Mouse (Mus musculus) layer of hippocampus, postnatal 14 days (tissue): Measurements from ENCODE around the gene Tmprss7. TPM values are rescaled to one million over a fixed set of nuclear protein-coding genes. Genes with fewer than 3 reads are reported as not detected.

Source experiments
- DNase-seq, 2 experiments: peaks; one replicate each; pipeline ENCODE4 v3.0.0; 2021 to 2022; ENCODE audit warnings: low spot score in 2 of 2, mixed read lengths in 1 of 2
- total RNA-seq, 2 experiments: library from RNA; stranded (reverse); gene quantifications; 2 replicates each; pipeline ENCODE4 v1.2.3; 2021

The Tmprss7 gene
- total RNA-seq, 2 experiments from 2014 or later, result 0.91 to 2.4 TPM

DNA sequence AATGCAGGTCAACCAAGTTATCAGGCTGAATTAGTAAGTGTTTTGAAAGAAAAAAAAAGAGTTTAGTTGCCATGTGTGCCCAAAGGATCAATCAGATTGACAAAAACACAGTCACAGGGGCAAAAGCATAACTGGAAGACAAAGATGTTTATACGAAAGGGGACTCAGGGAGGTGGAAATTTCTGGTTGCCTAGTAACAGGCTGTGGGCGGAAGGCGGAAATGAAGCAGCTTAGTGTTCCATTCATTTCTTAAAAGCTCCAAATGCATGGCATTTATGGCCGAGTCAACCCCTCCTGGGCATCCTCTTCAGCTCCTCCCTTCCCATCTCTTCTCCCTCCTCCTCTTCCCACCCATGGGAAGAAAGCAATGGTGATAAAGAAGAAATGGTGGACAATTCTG, 3.3 kb downstream of the Tmprss7 start:
- peak in 1 of 2 experiments; percentile 40 for DNase-seq

DNA sequence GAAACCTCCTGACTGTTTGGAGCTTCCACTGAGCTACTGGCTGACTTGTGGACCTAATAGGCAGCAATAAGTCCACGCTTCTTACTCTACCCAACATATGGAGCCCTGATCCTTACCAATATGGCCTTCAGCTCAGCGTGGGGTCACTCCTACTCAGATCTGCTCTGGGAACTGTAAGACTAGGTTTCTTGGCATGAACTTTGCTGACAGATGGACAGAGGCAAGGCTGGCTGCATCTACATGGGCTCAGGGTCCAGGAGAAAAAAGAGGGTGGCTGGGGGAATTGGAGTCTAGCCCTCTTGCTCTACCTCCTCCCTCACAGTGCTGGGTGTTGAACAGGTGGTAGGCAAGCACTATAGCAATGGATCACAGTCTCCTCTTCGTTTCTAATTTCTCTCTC, 6.6 kb downstream of the Tmprss7 start:
- peak in 1 of 2 experiments; percentile 42 for DNase-seq

DNA sequence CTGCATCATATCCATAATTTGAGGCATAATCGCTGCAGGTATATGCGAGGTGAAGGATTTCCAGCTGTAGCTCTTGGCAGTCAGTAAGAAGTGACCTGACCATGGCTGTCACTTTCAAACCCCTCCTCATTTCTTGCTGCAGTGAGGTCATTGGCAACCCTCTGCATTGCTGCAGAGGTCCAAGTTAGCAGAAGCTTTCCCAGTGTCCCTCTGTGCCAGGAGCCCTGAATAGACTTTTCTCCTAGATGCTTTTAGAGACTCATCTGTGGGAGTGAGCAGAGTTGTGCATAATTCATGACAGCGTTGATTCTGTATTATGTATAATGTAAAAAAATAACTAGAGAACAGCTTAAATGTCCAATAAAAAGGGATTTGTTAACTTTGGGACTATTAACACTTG, 8.2 kb downstream of the Tmprss7 start:
- DNase-seq, result no peak

DNA sequence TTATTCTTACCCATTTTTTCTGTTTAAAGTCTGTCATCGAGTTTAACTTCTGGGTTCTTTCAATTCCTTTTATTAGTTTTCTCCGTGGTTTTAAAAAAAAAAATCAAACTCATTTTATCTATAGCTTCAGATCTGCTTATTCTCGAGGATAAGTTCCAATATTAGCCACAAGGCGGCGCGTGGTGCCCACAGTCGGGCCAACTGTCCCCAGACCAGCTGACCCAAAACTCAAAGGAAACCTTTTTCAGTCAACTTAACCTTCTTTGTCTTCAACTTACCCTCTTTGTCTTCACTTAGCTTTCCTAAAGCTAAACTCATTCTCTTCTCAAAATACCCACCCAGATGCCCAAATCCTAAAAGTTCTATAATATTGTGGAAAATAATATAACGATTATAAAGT, 8.6 kb downstream of the Tmprss7 start:
- peak; percentile 57 to 74 for DNase-seq

DNA sequence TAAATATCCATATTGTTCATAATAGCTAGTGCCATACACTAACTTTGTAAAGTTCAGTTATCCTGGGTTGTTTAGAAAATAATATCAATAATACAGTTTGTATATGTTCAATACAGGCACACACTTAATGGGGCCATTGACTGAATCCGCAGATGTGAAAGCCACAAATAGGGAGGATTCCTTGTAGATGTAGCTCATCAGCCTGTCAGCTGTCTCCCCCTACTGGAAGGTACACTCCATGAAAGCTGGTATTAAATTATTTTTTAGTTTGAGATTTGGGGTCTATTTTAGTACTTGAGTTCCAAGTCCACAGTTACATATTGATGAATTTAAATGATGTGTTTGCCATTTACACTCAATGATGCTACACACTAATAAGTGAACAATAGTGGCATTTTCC, 17.0 kb downstream of the Tmprss7 start:
- DNase-seq, result peak in 1 of 2 experiments; percentile 42

DNA sequence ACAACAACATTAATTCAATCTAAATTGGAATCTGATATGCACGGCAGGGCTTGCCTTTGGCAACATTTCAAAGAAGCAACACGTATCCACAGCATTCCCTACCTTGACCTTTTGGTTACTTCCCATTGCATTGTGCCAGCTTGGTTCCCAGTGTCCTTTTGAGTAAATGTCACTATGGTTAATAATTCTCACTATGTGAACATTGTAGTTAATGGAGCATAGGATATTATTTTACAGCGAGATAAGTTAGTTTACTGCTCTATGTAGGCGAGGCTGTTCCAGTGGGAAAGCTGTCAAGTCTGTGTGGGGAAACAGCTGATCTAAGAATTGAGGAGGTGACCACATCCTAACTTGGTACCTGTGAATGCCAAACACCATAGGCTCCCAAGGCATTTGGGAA, 23.5 kb downstream of the Tmprss7 start:
- DNase-seq, result no peak

DNA sequence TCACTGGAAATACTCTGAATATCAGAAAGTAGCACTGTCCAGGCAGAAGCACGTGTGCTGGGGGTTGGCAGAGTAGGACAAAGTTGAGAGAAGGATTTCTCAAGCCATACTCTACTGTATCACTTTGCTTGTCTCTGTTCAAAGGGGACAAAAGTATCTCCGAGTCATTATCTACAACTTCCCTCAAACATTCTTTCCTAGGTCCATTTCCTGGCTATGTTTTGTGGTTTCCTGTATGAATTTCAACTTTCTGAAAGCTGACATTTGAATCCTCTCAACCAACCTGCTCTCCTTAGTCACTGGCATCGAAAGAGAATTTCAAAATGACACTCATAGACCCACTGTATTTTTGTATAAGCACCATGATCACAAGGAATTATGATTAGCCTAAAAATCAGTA, 25.3 kb downstream of the Tmprss7 start:
- DNase-seq, result no peak

DNA sequence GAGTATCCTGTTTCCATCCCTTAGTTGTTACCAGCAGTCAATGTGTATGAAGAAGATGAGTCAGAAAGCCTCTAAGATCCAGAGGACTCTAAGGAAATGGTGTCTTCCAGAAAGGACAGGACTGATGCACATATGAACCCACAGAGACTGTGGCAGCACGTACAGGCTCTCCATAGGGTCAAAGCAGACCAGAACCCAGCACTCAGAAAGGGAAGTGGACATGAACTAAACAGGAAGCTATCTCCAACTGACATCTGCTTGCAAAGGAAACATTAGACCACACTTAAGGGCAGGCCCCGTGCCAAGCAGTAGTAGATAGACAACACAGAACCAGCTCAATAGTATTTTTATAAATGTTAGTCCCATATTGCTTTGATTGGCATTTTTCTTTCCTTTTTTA, 27.3 kb downstream of the Tmprss7 start:
- no peak for DNase-seq

DNA sequence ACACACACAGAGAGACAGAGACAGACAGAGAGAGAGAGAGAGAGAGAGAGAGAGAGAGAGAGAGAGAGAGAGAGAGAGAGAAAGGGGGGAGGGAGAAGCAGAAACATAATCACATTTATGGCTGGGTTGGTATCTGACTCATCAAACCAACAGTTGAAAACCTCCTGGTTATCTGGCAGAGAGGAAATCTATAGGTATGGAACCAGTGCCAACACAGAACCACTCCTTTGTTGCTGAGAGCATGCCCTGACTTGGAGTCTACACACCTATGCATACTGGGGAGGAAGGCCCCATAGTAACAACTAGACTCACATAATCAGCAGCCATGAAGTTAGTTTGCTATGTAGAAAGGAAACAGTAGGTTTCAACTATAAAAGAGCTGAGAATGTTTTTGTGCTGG, 31.1 kb downstream of the Tmprss7 start:
- DNase-seq, result no peak

DNA sequence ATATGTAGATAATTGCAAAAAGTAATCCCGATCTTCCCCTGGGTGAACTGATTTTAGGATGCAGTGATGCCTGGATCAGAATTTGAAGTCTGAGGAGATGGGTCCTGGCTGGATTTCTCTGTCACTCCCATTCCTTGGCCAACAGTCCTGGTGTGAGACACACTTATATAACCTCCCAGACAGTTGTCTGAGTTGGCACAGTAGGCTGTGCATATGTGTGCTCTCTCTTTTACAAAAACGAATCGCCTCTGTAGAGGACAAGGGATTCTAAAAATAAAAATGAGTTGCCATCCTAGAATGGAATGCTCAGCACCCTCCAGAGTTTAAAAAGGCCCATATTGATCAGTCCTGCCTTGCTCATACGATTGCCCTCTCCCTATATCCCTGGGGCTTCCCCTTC, 33.9 kb downstream of the Tmprss7 start:
- DNase-seq, result no peak

DNA sequence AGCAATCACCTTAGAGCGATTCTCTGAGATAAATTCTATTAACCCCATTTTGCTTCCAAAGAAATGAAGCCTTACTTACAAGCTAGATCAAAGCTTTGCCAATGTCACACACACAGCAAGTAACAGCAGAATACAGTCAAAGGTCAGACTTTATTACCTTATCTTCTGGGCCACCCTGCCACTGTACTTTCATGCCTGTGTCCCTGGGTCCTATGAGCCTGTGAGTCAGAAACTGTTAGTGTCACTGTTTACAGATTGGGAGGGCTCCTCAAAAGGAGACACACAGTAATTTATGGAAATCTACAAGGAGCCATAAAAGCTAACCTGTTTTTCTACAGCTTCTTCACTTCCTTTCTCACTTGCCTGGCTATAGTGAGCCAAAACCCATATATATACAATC, 35.2 kb downstream of the Tmprss7 start:
- DNase-seq, result no peak

DNA sequence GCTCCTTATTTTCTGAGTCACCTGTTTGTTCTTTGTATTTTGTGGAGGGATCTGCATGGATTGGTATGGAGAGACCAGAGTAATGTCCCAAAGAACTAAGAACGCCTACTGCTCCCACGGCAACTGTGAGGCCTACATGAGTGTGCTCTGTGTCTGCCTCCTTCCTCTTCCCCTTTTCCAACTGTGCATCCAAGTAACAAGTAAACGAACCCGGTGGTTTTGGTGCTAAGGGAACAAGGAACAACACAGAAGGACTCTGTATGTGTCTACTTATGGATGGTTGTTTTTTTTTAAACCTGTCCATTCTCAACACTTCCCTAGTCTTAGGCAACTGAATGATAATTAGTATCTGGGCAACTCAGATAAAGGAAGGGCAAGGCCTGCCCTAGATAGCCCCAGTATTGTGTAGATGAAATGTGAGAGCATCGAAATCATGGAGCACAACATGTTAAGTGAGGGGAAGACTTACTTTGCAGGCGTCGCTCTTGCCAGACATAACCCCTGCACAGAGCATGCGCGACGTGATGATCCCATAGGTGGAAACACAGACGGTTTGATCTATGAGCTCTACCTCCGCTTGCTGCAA, 35.8 kb downstream of the Tmprss7 start:
- DNase-seq, result no peak

DNA sequence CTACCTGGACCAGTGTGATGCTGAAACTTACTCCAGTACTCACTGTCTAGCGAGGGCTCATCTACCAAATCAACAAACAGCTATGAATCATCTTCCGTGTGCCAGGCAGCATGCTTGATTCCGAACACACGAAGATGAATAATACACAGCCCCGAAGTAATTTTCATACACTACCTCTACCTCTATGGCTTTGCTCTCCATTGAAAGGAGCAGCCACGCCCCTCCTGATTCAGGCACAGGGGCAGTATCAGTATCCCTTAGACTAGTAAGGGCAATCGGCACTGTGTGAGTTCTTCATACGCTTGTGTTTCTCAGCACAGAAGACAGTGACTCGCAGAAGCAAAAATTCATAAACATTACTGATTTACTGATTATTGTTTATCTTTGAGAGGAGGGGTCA, 39.0 kb downstream of the Tmprss7 start:
- DNase-seq, result no peak

DNA sequence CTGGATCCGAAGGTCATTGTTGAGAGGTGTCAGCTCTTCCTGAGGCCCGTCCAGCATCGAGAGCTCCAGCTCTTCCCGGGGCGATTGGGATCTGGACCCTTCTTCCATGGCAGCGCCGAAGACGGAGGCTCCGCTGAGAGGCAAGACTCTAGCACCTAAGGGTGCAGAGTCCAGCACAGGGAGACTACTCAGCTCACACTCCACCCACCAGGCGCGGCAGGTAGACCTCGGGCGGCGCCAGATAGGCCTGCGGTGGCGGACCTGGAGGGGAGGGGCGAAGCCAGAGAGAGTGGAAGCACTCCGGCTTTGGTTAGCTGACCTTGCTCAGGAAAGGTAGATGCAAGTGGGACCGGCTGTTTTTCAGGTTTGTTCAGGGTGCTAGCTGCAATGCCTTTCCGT, 39.5 kb downstream of the Tmprss7 start, which contains the start of gene BC016579:
TSS of gene BC016579 (minus strand) at position 135 of the 399 bp plus-strand sequence.
- DNase-seq, result no peak

DNA sequence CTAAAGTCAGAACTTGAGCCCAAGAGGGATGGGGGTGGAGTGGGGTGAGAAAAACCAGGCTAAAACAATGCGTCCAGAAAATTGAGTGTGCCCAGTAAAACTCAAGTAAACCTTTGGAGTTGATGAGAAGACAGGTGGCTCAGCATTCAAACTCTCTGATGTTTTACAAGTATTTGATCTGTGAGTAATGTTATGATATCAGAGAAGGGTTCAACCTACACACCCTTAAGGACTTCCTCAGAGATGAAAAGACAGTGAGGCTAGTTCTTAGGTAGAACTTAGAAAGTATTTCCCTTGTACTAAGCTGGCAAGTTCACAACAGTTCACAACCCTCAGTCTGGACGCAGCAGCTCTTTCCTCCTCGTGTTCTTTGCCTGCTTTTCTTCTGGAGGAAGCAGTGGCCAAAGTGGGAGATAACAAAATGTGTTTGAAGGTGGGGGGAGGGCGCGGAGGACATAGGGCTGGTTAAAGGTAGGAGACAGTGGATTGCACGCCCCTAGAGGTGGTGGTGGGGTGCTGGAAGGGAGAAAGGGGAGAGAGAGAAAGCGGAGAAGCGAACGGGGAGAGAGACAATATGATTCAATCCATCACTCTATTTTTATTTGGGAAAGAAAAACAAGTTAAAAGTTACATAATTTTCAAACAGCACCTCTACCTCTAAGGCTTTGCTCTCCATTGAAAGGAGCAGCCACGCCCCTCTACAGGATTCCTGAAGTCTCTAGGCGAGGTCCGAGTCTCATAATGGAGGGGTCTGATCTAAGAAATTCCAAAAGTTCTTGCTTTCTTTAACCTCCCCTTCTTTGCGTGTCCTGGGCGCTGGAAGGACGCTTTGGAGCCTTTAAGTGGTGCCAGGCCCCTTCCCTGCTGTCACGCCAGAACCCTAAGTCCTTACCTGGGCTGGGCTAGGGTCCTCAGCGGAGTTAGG, 40.2 kb downstream of the Tmprss7 start:
- no peak for DNase-seq

DNA sequence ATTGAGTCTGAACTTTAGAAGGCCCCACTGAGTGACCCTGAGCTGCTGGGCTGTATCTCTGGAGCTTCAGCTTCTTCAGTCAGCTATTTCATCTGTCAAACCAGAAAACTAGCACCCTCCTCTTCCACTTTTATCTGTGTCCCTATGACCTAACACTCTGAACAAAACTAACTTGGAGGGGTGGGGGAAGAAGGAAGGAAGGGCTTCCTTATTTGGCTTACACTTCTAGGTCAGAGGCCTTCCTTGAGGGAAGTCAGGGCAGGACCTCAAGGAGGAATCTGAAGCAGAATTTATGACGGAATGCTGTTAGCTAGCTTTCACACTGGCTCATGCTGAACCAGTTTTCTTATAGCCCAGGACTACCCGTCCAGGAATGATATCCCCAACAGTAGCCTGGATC, 42.0 kb downstream of the Tmprss7 start:
- no peak for DNase-seq

DNA sequence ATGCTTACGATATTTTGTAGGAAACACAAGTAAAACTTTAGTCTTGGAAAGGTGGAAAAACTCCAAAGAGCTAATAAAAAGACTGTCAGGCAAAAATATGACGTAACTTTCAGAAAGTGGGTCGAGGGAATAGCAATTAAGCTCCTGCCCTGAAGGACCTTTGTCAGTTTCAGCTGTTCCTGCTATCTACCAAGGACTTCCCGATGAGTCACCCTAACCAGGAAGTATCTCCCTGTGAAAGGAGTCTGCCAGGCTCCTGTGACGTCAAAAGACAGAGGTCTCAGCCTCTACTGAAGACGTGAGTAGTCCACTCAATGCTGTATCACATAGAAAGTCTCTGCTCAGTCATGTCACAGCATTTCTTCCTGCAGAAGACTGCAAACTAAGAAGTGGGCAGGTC, 49.1 kb downstream of the Tmprss7 start:
- DNase-seq, result no peak

DNA sequence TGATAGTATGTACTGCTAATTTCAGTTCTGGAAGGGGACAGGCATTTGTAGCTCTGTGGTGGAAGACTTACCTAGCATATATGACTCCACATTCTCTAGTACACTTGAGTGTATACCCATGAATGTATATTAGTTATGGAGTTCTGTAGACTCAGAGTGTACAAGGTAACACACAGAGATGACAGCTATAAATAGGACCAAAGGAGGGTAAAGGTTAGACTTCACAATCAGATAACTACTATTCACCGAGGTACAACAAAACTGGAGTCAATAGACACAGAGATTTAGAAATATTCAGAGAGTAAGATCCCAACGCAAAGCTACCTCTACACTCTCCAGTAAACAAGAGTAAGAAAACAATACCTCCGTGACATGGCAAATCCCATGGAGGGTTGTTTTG, 49.5 kb downstream of the Tmprss7 start:
- no peak for DNase-seq

DNA sequence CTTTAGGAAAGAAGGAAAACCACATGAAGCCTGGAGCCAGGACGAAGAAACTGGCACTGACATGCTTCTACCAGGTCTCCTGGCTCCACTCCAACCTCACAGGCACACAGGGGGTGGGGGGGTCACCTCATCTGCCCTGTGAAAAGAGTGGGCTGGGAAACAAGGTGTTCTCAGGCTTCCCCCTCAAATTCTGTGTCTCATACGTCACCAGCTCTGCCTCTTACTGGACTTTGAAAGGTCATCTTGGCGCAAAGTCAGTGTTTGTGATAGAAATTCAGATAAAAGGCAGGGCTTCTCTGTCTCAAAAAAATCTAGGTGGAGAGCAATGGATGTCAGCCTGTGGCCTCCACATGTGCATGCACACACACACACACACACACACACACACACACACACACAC, 52.2 kb downstream of the Tmprss7 start:
- no peak for DNase-seq

DNA sequence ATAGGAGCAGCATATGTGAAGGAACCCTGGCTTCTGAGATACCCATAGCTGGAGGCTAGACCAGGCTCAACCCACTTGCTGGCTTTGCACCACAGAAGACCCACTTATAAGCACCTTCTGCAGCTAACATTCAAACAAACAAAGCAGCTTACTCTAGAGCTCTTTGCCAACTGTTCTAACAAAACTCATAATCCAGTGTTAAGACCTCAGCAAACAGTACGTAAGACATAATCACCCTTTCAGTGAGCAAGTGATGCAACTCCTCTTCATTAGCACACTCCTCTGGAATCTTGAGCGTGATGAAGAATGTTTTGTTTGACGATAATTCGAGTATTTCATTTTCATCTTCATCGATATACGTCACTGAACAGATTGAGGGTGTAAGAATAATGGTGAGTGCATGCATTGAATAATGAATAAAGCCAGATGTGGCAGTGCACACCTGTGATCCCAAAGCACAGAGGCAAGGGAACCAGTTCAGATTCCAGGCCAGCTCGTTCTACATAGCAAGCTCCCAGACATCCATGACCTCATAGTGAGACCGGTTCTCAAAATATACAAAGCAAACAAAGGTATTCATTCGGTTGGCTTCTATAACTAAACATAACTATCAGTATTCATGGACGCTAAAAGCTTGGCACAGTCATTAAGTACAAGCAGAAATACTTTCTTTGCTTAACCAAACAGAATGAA, 53.2 kb downstream of the Tmprss7 start:
- no peak for DNase-seq

DNA sequence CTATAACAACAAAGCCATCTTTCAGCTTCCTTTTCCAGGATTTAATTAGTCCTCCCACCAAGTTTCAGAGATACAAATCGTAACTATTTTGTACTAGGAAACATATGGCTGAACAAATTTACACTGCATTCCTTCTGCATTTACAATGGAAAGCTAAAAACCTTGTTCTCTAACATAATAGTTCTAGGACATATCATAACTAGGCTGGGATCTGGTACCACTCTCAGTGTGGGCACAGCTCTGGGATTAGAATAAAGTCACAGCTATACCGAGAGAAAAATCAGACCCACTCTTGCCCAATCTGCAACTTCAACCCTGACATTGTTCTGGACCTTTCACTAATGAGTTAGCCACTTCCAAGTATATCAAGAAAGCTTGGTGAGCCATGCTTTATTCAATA, 57.6 kb downstream of the Tmprss7 start:
- DNase-seq, result peak in 1 of 2 experiments; percentile 12

DNA sequence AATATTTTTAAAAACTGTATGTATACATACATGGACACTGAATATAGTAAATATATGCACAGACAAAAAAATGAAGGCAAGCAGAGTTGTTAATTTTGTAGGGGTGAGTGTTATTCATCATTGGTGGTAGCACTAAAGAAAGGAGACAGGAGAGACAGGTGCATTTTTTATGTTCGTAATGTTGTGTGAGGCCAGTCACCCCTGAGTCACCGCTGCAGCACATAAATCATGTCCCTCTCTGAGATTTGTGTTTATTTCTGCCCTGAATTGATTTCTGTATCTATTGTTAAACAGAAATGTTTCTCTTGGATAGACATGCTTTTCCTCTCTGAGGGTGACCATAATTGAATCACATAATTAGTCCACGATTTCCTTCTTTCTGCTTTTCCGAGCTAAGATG, 61.0 kb downstream of the Tmprss7 start:
- no peak for DNase-seq
